9 mouse cellular contexts compared by ENCODE assay signal in the genomic region with DNA sequence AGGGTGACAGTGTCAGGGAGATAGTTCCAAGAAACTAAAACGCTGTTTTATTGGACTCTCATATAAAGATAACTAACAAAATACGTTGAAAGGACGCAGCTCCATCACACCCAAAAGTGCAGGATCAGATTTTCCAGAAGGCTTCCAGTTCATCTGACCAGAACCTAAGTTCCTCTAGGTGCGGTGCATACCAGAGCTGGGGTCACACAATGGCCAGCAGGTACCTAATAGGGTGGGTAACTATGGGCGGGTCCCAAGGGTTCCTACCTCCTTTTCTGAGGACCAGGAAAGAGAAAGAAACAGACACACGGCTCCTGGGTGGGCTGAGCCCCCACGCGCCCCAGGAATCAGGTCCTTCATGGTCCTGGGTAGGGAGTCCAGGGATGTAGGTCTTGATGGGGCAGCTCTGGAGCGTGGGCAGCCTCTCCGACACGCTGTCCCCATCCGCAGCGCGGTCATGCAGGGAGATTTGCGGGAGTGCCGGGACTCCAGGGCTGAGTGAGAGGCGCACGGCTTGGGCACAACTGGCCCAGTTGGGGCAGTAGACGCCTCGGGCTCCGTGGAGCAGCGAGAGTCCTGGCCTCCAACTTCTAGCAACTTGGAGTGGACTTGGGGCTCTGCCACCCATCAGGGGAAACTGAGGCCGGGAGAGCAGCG. TPM values are rescaled to one million over a fixed set of nuclear protein-coding genes. Genes with fewer than 3 reads are reported as not detected.
DNase-seq lines count a peak whose midpoint lies in the region; ATAC-seq and TF ChIP-seq lines count a peak whose summit lies in the region.
"Had no signal": no experiment of that assay in that cellular context is flagged by ENCODE, and none has a peak within 500 bp of the region (broad histone marks: within the 10 kb centered on the region; RNA-seq: fewer than 3 reads in every experiment).

No protein-coding gene starts in this region.

- peaks cover 37% of the 10 kb centered on the region for H3K4me1 ChIP-seq in heart, embryonic 10.5 days
- peaks cover 19% of the 10 kb centered on the region for H3K4me1 ChIP-seq in E14TG2a.4 (replicated peaks; ENCODE audit: low read depth, low read length)
- peaks cover 22% of the 10 kb centered on the region for H3K4me1 ChIP-seq in forebrain, embryonic 13.5 days
- peaks cover 13% of the 10 kb centered on the region; the same call in 1 of the 2 replicates for H3K4me1 ChIP-seq in limb, embryonic 15.5 days
- H3K4me1 ChIP-seq in small intestine, adult 2 months (ENCODE audit: control insufficient read depth, insufficient read depth, insufficient read length, low read length): peaks cover 7% of the 10 kb centered on the region

- peak overlapping the region; percentile 66 for H3K9ac ChIP-seq in forebrain, embryonic 13.5 days
- H3K9ac ChIP-seq in limb, embryonic 15.5 days: peak overlapping the region; percentile 62

- 11% methylated on average over 24 of the region's 24 CpGs for WGBS in heart, embryonic 10.5 days
- 10% methylated on average over 22 of the region's 24 CpGs for WGBS in forebrain, embryonic 13.5 days
- WGBS in limb, embryonic 15.5 days: 8% methylated on average over 24 of the region's 24 CpGs
- WGBS in small intestine, adult 2 months: 7% methylated on average over 24 of the region's 24 CpGs

- ATAC-seq in forebrain, embryonic 13.5 days: peak; percentile 57
- ATAC-seq in limb, embryonic 15.5 days (ENCODE audit: insufficient number of reproducible peaks, low FRiP score, low TSS enrichment, low read depth): no peak

- no peak for TF ChIP-seq POLR2A in small intestine, adult 2 months (IDR thresholded peaks at IDR 0.05; ENCODE audit: low read depth, low read length)

- H3K27me3 ChIP-seq in heart, embryonic 10.5 days (ENCODE audit: insufficient read depth, poor library complexity, severe bottlenecking): no peaks in the 10 kb centered on the region
- peaks cover 17% of the 10 kb centered on the region for H3K27me3 ChIP-seq in E14TG2a.4 (ENCODE audit: insufficient read depth, low read length)
- no peaks in the 10 kb centered on the region for H3K27me3 ChIP-seq in forebrain, embryonic 13.5 days
- H3K27me3 ChIP-seq in limb, embryonic 15.5 days: no peaks in the 10 kb centered on the region
- H3K27me3 ChIP-seq in small intestine, adult 2 months (ENCODE audit: control insufficient read depth, insufficient read depth, low read length): no peaks in the 10 kb centered on the region

- peak overlapping the region; percentile 84 for H3K4me2 ChIP-seq in forebrain, embryonic 13.5 days
- H3K4me2 ChIP-seq in limb, embryonic 15.5 days: peak overlapping the region; percentile 91

- H3K36me3 ChIP-seq in heart, embryonic 10.5 days: no peaks in the 10 kb centered on the region
- H3K36me3 ChIP-seq in E14TG2a.4 (ENCODE audit: insufficient read depth, low read length): no peaks in the 10 kb centered on the region
- no peaks in the 10 kb centered on the region for H3K36me3 ChIP-seq in forebrain, embryonic 13.5 days (ENCODE audit: poor library complexity, severe bottlenecking)
- no peaks in the 10 kb centered on the region for H3K36me3 ChIP-seq in limb, embryonic 15.5 days
- H3K36me3 ChIP-seq in small intestine, adult 2 months (ENCODE audit: control insufficient read depth, insufficient read depth, low read length): no peaks in the 10 kb centered on the region

- no peaks in the 10 kb centered on the region for H3K9me3 ChIP-seq in heart, embryonic 10.5 days
- no peaks in the 10 kb centered on the region for H3K9me3 ChIP-seq in E14TG2a.4 (ENCODE audit: low read length)
- no peaks in the 10 kb centered on the region; the same call in 1 of the 2 replicates for H3K9me3 ChIP-seq in forebrain, embryonic 13.5 days (replicated peaks)
- no peaks in the 10 kb centered on the region for H3K9me3 ChIP-seq in limb, embryonic 15.5 days

- H3K27ac ChIP-seq in heart, embryonic 10.5 days: peak overlapping the region; percentile 89
- no peak overlapping the region for H3K27ac ChIP-seq in forebrain, embryonic 13.5 days
- H3K27ac ChIP-seq in limb, embryonic 15.5 days: peak overlapping the region; percentile 71; the same call in 1 of the 2 replicates
- peak overlapping the region; percentile 63 for H3K27ac ChIP-seq in small intestine, adult 2 months (ENCODE audit: insufficient read depth, low read depth, low read length)

- H3K4me3 ChIP-seq in heart, embryonic 10.5 days: peak overlapping the region; percentile 87
- peak overlapping the region; percentile 91 for H3K4me3 ChIP-seq in E14TG2a.4 (replicated peaks; ENCODE audit: low read length)
- peak overlapping the region; percentile 51 for H3K4me3 ChIP-seq in forebrain, embryonic 13.5 days
- H3K4me3 ChIP-seq in limb, embryonic 15.5 days: peak overlapping the region; percentile 75
- H3K4me3 ChIP-seq in small intestine, adult 2 months (ENCODE audit: low read depth, low read length): peak overlapping the region; percentile 90

- intact Hi-C loops in heart, postnatal 36 days (cut with DNase I): no loop called here

- TF ChIP-seq CTCF in E14TG2a.4 (conservative IDR thresholded peaks at IDR 0.05; ENCODE audit: low read length): no peak
- TF ChIP-seq CTCF in small intestine, adult 2 months (IDR thresholded peaks at IDR 0.05; ENCODE audit: extremely low read depth, insufficient read length, insufficient replicate concordance, low read depth, low read length): no peak

- DNase-seq in heart, embryonic 10.5 days (ENCODE audit: low spot score): no peak
- no peak for DNase-seq in heart, postnatal 36 days
- no peak for DNase-seq in ovary, adult 18-20 months (ENCODE audit: low spot score)
- DNase-seq in spleen, postnatal 14 days (ENCODE audit: low spot score in 2 of 2): no peak

RNA-seq across cellular contexts. Expression of a gene that starts 0.8 kb away (rescaled TPM):
- 17.4 and 30.7 TPM in 2 replicates for polyA plus RNA-seq in heart, embryonic 10.5 days (2016; fragmentation: Nextera tagmentation; extraction: Ambion mirVana)
- total RNA-seq in heart, postnatal 36 days (2021): 10 to 100 TPM; 81.6 to 82.0 TPM
- 5.3 and 6.5 TPM in 2 replicates for polyA plus RNA-seq in forebrain, embryonic 13.5 days (2015; fragmentation: Nextera tagmentation; extraction: Ambion mirVana)
- polyA plus RNA-seq in limb, embryonic 15.5 days (2015; fragmentation: Nextera tagmentation; extraction: Ambion mirVana): 11.6 and 13.3 TPM in 2 replicates
- polyA plus RNA-seq in small intestine, adult 2 months (2012; rRNA removed): 16.7 and 23.5 TPM in 2 replicates
- total RNA-seq: MEL had no signal
